Mouse (Mus musculus) bone marrow, adult 2 months (tissue): Measurements from ENCODE around the gene Nab2.

ENCODE experiments used
- CTCF ChIP-seq: fragments of 200-500 bp; IDR thresholded peaks from 2 replicates; pipeline ENCODE4 v1.5.1; 2011; ENCODE audit warnings: low read length, control low read depth; ENCODE audit not compliant: control insufficient read depth, insufficient read depth
- POLR2A ChIP-seq: fragments of 200-500 bp; IDR thresholded peaks from 2 replicates; pipeline ENCODE4 v1.6.1; 2011; ENCODE audit warnings: low read depth, mild to moderate bottlenecking, control low read depth, low read length, borderline replicate concordance; ENCODE audit not compliant: control insufficient read depth

DNA sequence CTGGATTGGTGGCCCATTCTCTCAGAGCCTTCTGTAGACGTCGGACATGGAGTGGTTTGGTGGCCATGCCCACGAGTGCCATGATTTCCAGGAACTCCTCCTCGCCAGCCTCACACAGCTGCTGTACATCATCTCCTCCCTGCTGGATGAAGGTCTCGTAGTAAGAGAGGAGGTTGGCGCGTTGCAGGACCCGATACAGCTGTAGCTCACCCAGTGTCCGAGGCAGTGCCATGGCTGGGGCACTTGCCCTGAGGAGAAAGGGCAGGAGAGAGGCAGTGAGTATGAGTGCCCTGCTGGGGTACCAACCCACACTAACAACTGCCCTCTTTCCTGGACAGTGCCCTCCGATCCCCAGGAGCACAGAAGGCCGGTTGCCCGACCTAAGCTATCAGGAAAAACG is 3.5 kb downstream of the Nab2 start:
- TF ChIP-seq CTCF: no peak
- TF ChIP-seq POLR2A: no peak
